ENCODE assay signal across 8 mouse cellular contexts in the genomic region with DNA sequence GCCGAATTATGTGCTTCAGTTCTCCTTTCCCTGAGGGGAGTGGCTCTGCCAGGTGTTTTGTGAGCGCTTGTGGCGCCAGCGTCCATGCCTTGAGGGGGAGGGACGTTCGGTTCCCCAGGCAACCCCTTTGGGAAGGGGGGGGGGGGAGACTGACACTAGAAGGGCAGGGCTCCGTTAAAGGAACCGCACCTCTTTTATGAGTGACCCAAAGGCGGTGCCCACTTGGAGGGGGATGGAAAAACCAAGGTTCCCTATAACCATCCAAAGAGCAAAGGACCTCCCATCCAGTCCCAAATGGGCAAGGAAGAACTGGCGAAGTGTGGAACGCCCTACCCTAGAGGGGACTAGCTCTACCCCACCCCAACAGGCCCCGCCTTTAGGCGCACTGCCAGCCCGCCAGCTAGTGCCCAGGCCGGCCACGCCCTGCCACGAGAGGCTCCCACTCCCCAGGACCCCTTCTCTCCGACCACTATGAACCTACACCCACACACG. TPM values are rescaled to one million over a fixed set of nuclear protein-coding genes. Genes with fewer than 3 reads are reported as not detected.
DNase-seq lines count a peak whose midpoint lies in the region; ATAC-seq lines count a peak whose summit lies in the region.

No protein-coding gene starts in this region.

- no peaks in the 10 kb centered on the region; the same call in none of the 2 replicates for H3K4me1 ChIP-seq in brown adipose tissue, adult 24 weeks (ENCODE audit: control insufficient read depth, insufficient read depth, insufficient read length, low read length)
- H3K4me1 ChIP-seq in hindbrain, embryonic 14.5 days (replicated peaks; ENCODE audit: control insufficient read depth, insufficient read depth, low read length) = no peaks in the 10 kb centered on the region
- H3K4me1 ChIP-seq in midbrain, embryonic 15.5 days = no peaks in the 10 kb centered on the region; the same call in 1 of the 2 replicates
- H3K4me1 ChIP-seq in stomach, embryonic 14.5 days (ENCODE audit: control insufficient read depth, insufficient read depth, low read length) = peaks cover 6% of the 10 kb centered on the region; the same call in 1 of the 2 replicates

- H3K4me3 ChIP-seq in brown adipose tissue, adult 24 weeks (ENCODE audit: insufficient read depth, low read depth, low read length) = peak overlapping the region; percentile 95
- H3K4me3 ChIP-seq in hindbrain, embryonic 14.5 days (replicated peaks; ENCODE audit: low read length) = peak overlapping the region; percentile 27
- H3K4me3 ChIP-seq in midbrain, embryonic 15.5 days = peak overlapping the region; percentile 34
- peak overlapping the region; percentile 43 for H3K4me3 ChIP-seq in stomach, embryonic 14.5 days (ENCODE audit: low read depth, low read length)

- H3K27me3 ChIP-seq in hindbrain, embryonic 14.5 days (ENCODE audit: control insufficient read depth, insufficient read depth, low read length) = no peaks in the 10 kb centered on the region
- H3K27me3 ChIP-seq in midbrain, embryonic 15.5 days (replicated peaks) = no peaks in the 10 kb centered on the region; the same call in 1 of the 2 replicates
- no peaks in the 10 kb centered on the region for H3K27me3 ChIP-seq in stomach, embryonic 14.5 days (ENCODE audit: control insufficient read depth, insufficient read depth, low read length)

- peak; percentile 66 for ATAC-seq in hindbrain, embryonic 14.5 days (ENCODE audit: low FRiP score)
- ATAC-seq in midbrain, embryonic 15.5 days (replicated peaks) = peak; percentile 68
- peak; percentile 80 for ATAC-seq in stomach, embryonic 14.5 days (ENCODE audit: insufficient number of reproducible peaks, insufficient read depth, low FRiP score, low read depth)

- H3K27ac ChIP-seq in brown adipose tissue, adult 24 weeks (replicated peaks; ENCODE audit: low read depth, low read length) = peak overlapping the region; percentile 78
- no peak overlapping the region for H3K27ac ChIP-seq in hindbrain, embryonic 14.5 days
- H3K27ac ChIP-seq in midbrain, embryonic 15.5 days = no peak overlapping the region
- H3K27ac ChIP-seq in stomach, embryonic 14.5 days (ENCODE audit: low read length) = peak overlapping the region; percentile 85

- no peaks in the 10 kb centered on the region for H3K36me3 ChIP-seq in hindbrain, embryonic 14.5 days (replicated peaks; ENCODE audit: control insufficient read depth, insufficient read depth)
- no peaks in the 10 kb centered on the region for H3K36me3 ChIP-seq in midbrain, embryonic 15.5 days (replicated peaks)
- peaks cover 3% of the 10 kb centered on the region; the same call in 1 of the 2 replicates for H3K36me3 ChIP-seq in stomach, embryonic 14.5 days (ENCODE audit: control insufficient read depth, insufficient read depth, low read length)

- 24% methylated on average over 17 of the region's 19 CpGs for WGBS in hindbrain, embryonic 14.5 days
- 16% methylated on average over 17 of the region's 19 CpGs for WGBS in midbrain, embryonic 15.5 days
- 17% methylated on average over 19 of the region's 19 CpGs for WGBS in stomach, embryonic 14.5 days

- no peaks in the 10 kb centered on the region for H3K9me3 ChIP-seq in hindbrain, embryonic 14.5 days (ENCODE audit: control insufficient read depth, low read length)
- H3K9me3 ChIP-seq in midbrain, embryonic 15.5 days = no peaks in the 10 kb centered on the region
- no peaks in the 10 kb centered on the region for H3K9me3 ChIP-seq in stomach, embryonic 14.5 days (ENCODE audit: control insufficient read depth, low read depth, low read length)

- H3K9ac ChIP-seq in hindbrain, embryonic 14.5 days = no peak overlapping the region
- no peak overlapping the region for H3K9ac ChIP-seq in midbrain, embryonic 15.5 days
- H3K9ac ChIP-seq in stomach, embryonic 14.5 days (replicated peaks; ENCODE audit: low read depth, low read length) = peak overlapping the region; percentile 48; the same call in 1 of the 2 replicates

- H3K4me2 ChIP-seq in hindbrain, embryonic 14.5 days (replicated peaks) = peak overlapping the region; percentile 47
- H3K4me2 ChIP-seq in midbrain, embryonic 15.5 days = peak overlapping the region; percentile 46
- peak overlapping the region; percentile 44 for H3K4me2 ChIP-seq in stomach, embryonic 14.5 days (replicated peaks; ENCODE audit: low read depth, low read length)

- peak; percentile 30 for DNase-seq in layer of hippocampus, adult 11-12 months (ENCODE audit: low spot score)
- DNase-seq in layer of hippocampus, postnatal 36 days = no peak
- DNase-seq in forelimb bud, embryonic 11.5 days (ENCODE audit: low read depth, low spot score) = peak; percentile 52
- DNase-seq in hindbrain, embryonic 14.5 days (ENCODE audit: low spot score) = no peak
- peak; percentile 67 for DNase-seq in liver

RNA-seq across cellular contexts. Expression of a gene that starts 0.8 kb away (rescaled TPM):
- total RNA-seq in layer of hippocampus, postnatal 36 days (2021) = 1 to 10 TPM; 5.1 to 5.7 TPM
- polyA plus RNA-seq in brown adipose tissue, adult 24 weeks (2012; ENCODE audit: insufficient read depth, insufficient read length, missing spikeins) = 27.0 and 31.6 TPM in 2 replicates
- 21.2 and 23.5 TPM in 2 replicates for polyA plus RNA-seq in hindbrain, embryonic 14.5 days (2014; fragmentation: Nextera tagmentation; extraction: Ambion mirVana)
- 17.5 and 19.7 TPM in 2 replicates for polyA plus RNA-seq in midbrain, embryonic 15.5 days (2015; fragmentation: Nextera tagmentation; extraction: Ambion mirVana)
- 299 and 310 TPM in 2 replicates for polyA plus RNA-seq in stomach, embryonic 14.5 days (2014; fragmentation: Nextera tagmentation; extraction: Ambion mirVana)

RNA-seq across cellular contexts. Expression of a gene that starts 10.6 kb away (rescaled TPM):
- under 1 TPM; 0.15 to 0.30 TPM for total RNA-seq in layer of hippocampus, postnatal 36 days (2021)
- 2.9 and 3.4 TPM in 2 replicates for polyA plus RNA-seq in brown adipose tissue, adult 24 weeks (2012; ENCODE audit: insufficient read depth, insufficient read length, missing spikeins)
- polyA plus RNA-seq in hindbrain, embryonic 14.5 days (2014; fragmentation: Nextera tagmentation; extraction: Ambion mirVana) = not detected in 2 replicates
- polyA plus RNA-seq in midbrain, embryonic 15.5 days (2015; fragmentation: Nextera tagmentation; extraction: Ambion mirVana) = 0.09 TPM in 1 of 2 replicates, not detected in the other
- 0.71 and 0.80 TPM in 2 replicates for polyA plus RNA-seq in stomach, embryonic 14.5 days (2014; fragmentation: Nextera tagmentation; extraction: Ambion mirVana)

RNA-seq across cellular contexts. Expression of a gene that starts 13.4 kb away (rescaled TPM):
- total RNA-seq in layer of hippocampus, postnatal 36 days (2021) = under 1 TPM; 0.62 to 0.99 TPM
- 6.3 and 8.3 TPM in 2 replicates for polyA plus RNA-seq in brown adipose tissue, adult 24 weeks (2012; ENCODE audit: insufficient read depth, insufficient read length, missing spikeins)
- 1.2 and 1.5 TPM in 2 replicates for polyA plus RNA-seq in hindbrain, embryonic 14.5 days (2014; fragmentation: Nextera tagmentation; extraction: Ambion mirVana)
- 1.6 and 1.7 TPM in 2 replicates for polyA plus RNA-seq in midbrain, embryonic 15.5 days (2015; fragmentation: Nextera tagmentation; extraction: Ambion mirVana)
- polyA plus RNA-seq in stomach, embryonic 14.5 days (2014; fragmentation: Nextera tagmentation; extraction: Ambion mirVana) = 11.1 and 12.0 TPM in 2 replicates

RNA-seq across cellular contexts. Expression of a gene that starts 26.5 kb away (rescaled TPM):
- 10 to 100 TPM; 35.0 to 36.2 TPM for total RNA-seq in layer of hippocampus, postnatal 36 days (2021)
- polyA plus RNA-seq in brown adipose tissue, adult 24 weeks (2012; ENCODE audit: insufficient read depth, insufficient read length, missing spikeins) = 17.4 and 24.4 TPM in 2 replicates
- 46.1 and 52.1 TPM in 2 replicates for polyA plus RNA-seq in hindbrain, embryonic 14.5 days (2014; fragmentation: Nextera tagmentation; extraction: Ambion mirVana)
- polyA plus RNA-seq in midbrain, embryonic 15.5 days (2015; fragmentation: Nextera tagmentation; extraction: Ambion mirVana) = 44.9 and 45.8 TPM in 2 replicates
- 39.0 and 42.0 TPM in 2 replicates for polyA plus RNA-seq in stomach, embryonic 14.5 days (2014; fragmentation: Nextera tagmentation; extraction: Ambion mirVana)

RNA-seq across cellular contexts. Expression of a gene that starts 32.2 kb away (rescaled TPM):
- total RNA-seq in layer of hippocampus, postnatal 36 days (2021) = 1,000 to 10,000 TPM; 1,719 to 2,032 TPM
- 13.0 and 15.6 TPM in 2 replicates for polyA plus RNA-seq in brown adipose tissue, adult 24 weeks (2012; ENCODE audit: insufficient read depth, insufficient read length, missing spikeins)
- polyA plus RNA-seq in hindbrain, embryonic 14.5 days (2014; fragmentation: Nextera tagmentation; extraction: Ambion mirVana) = 106 and 109 TPM in 2 replicates
- polyA plus RNA-seq in midbrain, embryonic 15.5 days (2015; fragmentation: Nextera tagmentation; extraction: Ambion mirVana) = 176 and 179 TPM in 2 replicates
- polyA plus RNA-seq in stomach, embryonic 14.5 days (2014; fragmentation: Nextera tagmentation; extraction: Ambion mirVana) = 5.2 and 7.4 TPM in 2 replicates

Comparison
In these comparisons a context has a peak if more than half of its experiments do, and no peak if none do; other contexts are left out.
1. DNase-seq: peak in layer of hippocampus, adult 11-12 months (single experiment), forelimb bud, embryonic 11.5 days (single experiment) and liver (single experiment); none in layer of hippocampus, postnatal 36 days (0 of 2) and hindbrain, embryonic 14.5 days (single experiment).
2. H3K27ac ChIP-seq: peak in brown adipose tissue, adult 24 weeks (single experiment) and stomach, embryonic 14.5 days (single experiment); none in hindbrain, embryonic 14.5 days (single experiment) and midbrain, embryonic 15.5 days (single experiment).
3. H3K4me3 ChIP-seq: peak in every context shown above with its lines; median percentile 95 in brown adipose tissue, adult 24 weeks; 43 in stomach, embryonic 14.5 days; 34 in midbrain, embryonic 15.5 days; 27 in hindbrain, embryonic 14.5 days.
4. Peak in every context shown above with its lines, with median percentiles within 50 percentile points of each other: ATAC-seq and H3K4me2 ChIP-seq.